Mouse (Mus musculus) retina, postnatal 1 day (tissue): ENCODE measurements around the gene Safb2.

ENCODE experiments used
- DNase-seq: peaks from one replicate; pipeline ENCODE4 v3.0.0-alpha.2; 2012

The Safb2 gene

GRCm38 (mm10) chr17:56512310-56512709 is 72.1 kb downstream of the Safb2 start, which contains the start of gene Znrf4:
Gene Znrf4, minus strand, starts transcription at chr17:56512431.
- no peak for DNase-seq

DNA sequence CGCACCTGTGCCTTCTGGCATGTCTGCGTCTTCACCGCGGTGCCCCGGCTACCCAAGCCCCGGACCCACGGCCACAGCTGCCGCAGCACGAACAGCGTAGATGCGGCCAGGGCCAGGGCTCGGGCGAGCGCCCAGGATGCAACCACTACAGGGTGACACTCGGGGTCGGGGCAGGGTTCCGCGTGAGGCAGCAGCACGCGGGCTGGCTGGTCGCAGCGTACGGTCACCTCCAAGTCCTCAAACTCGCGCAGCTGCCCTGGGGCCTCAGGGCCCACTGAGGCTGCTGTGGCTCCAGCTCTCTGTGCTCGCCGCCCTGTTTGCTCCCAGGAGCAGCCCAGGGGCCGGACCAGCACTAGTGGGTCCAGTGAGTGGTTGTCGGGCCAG is 72.7 kb downstream of the Safb2 start:
- DNase-seq, result no peak

DNA sequence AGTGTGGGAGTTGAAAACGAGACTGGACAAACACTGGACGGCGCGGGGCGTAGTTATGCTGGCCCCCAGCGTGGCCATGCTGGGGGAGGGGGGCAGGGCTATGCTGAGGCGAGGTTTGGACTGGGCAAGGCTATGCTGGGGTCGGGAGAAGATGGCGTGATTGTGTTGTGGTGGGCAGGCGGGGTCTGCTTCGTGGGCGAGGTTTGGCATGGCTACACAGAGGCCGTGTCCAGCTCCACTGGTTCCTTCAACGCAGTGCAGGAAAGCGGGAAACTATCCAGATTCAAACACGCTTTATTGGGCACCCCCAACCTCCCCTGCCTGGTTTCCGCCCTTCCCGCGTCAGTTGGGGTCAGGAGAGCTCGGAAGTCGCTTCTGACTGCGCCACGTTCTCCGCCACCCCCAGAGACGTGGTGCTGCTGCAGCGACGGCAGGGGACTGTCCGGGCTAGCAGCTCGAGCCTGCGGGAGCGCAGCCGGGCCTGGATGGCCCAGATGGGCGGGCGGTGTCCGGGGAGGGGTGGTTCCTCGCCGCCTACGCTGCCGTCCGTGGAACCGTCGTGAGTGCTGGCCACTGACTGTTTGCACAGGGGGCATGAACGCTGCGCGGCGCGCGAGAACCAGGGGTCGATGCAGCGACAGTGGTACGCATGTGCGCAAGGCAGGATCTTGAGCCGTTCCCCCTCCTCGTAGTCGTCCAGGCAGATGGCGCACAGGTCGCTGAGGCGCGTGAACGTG is 73.2 kb downstream of the Safb2 start:
- DNase-seq, result peak; percentile 63
